Mouse (Mus musculus) kidney, adult 2 months (tissue): ENCODE data around the gene Pcyox1.

Experiments
- CTCF ChIP-seq: fragments of 200-500 bp; conservative IDR thresholded peaks from 2 replicates; pipeline ENCODE4 v1.5.1; 2011; ENCODE audit warnings: low read depth, mild to moderate bottlenecking, control low read depth, low read length, moderate library complexity, mixed read lengths; ENCODE audit not compliant: insufficient read depth, insufficient read length
- POLR2A ChIP-seq: fragments of 200-500 bp; IDR thresholded peaks from one replicate; pipeline ENCODE4 v1.6.1; 2011; ENCODE audit warnings: low read depth, low read length, control low read depth

DNA sequence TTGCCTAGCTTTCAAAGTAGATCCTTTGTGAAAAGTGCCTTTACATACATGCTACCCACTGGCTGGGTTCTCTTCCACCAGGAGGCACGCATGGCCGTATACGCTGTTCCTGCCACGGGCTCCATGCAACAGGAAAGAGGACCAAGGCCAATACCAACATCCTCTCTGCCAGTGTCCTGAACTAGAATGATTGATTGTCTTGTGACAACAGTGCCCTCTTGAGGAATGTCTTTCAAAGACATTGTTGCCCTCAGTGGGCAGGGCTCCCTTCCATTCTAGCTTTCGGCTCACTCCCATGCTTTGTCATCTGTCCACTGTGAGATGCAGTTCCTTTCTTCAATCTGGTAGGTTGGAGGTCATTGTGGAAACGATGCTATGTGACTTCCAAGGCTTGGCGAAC lies 47.7 kb downstream of the Pcyox1 start:
- no peak for TF ChIP-seq POLR2A
- peak; percentile 60 for TF ChIP-seq CTCF
